Mouse (Mus musculus): Measurements from ENCODE around the gene Gfra4.
A peak's percentile ranks its signal among the peaks of the same experiment; 100 is the strongest.

Gfra4 gene

GRCm38 (mm10) chr2:131042988-131043387 lies at the start of gene Gfra4:
Gene Gfra4 (minus strand): TSS chr2:131043088.
- no peak for DNase-seq (ENCODE audit: low read depth in 2 of 2, low spot score in 2 of 2)

- no peak for DNase-seq (ENCODE audit: low read depth in 2 of 2, low spot score in 2 of 2)
Observed at GRCm38 (mm10) chr2:131090852-131091251, 48.0 kb upstream of the Gfra4 start.

GRCm38 (mm10) chr2:131089634-131090033 lies 46.7 kb upstream of the Gfra4 start:
- no peak for DNase-seq (ENCODE audit: low read depth in 2 of 2, low spot score in 2 of 2)

GRCm38 (mm10) chr2:131088581-131088980 lies 45.7 kb upstream of the Gfra4 start:
- DNase-seq (ENCODE audit: low read depth in 2 of 2, low spot score in 2 of 2): no peak

GRCm38 (mm10) chr2:131086667-131087390 lies 43.9 kb upstream of the Gfra4 start, which contains the start of gene Siglec1:
Gene Siglec1 (minus strand): TSS chr2:131086765.
- DNase-seq (ENCODE audit: low read depth in 2 of 2, low spot score in 2 of 2): no peak

- DNase-seq (ENCODE audit: low read depth in 2 of 2, low spot score in 2 of 2): no peak
Observed at GRCm38 (mm10) chr2:131084206-131084605, 41.3 kb upstream of the Gfra4 start.

GRCm38 (mm10) chr2:131080507-131080906 lies 37.6 kb upstream of the Gfra4 start:
- no peak for DNase-seq (ENCODE audit: low read depth in 2 of 2, low spot score in 2 of 2)

GRCm38 (mm10) chr2:131072536-131072935 lies 29.6 kb upstream of the Gfra4 start:
- no peak for DNase-seq (ENCODE audit: low read depth in 2 of 2, low spot score in 2 of 2)

GRCm38 (mm10) chr2:131067481-131067880 lies 24.6 kb upstream of the Gfra4 start:
- DNase-seq (ENCODE audit: low read depth in 2 of 2, low spot score in 2 of 2): no peak

- DNase-seq (ENCODE audit: low read depth in 2 of 2, low spot score in 2 of 2): no peak
Observed at GRCm38 (mm10) chr2:131066342-131066741, 23.5 kb upstream of the Gfra4 start.

- no peak for DNase-seq (ENCODE audit: low read depth in 2 of 2, low spot score in 2 of 2)
Observed at GRCm38 (mm10) chr2:131063404-131063864, 20.5 kb upstream of the Gfra4 start, which contains the start of gene Adam33. Gene Adam33 (minus strand): TSS chr2:131063814.

GRCm38 (mm10) chr2:131061607-131062006 lies 18.7 kb upstream of the Gfra4 start:
- no peak for DNase-seq (ENCODE audit: low read depth in 2 of 2, low spot score in 2 of 2)

- DNase-seq (ENCODE audit: low read depth in 2 of 2, low spot score in 2 of 2): no peak
Observed at GRCm38 (mm10) chr2:131060784-131061183, 17.9 kb upstream of the Gfra4 start.

- DNase-seq (ENCODE audit: low read depth in 2 of 2, low spot score in 2 of 2): no peak
Observed at GRCm38 (mm10) chr2:131059781-131060540, 17.1 kb upstream of the Gfra4 start.

- DNase-seq (ENCODE audit: low read depth in 2 of 2, low spot score in 2 of 2): no peak
Observed at GRCm38 (mm10) chr2:131059377-131059776, 16.5 kb upstream of the Gfra4 start.

- DNase-seq (ENCODE audit: low read depth in 2 of 2, low spot score in 2 of 2): no peak
Observed at GRCm38 (mm10) chr2:131058672-131059071, 15.8 kb upstream of the Gfra4 start.

- no peak for DNase-seq (ENCODE audit: low read depth in 2 of 2, low spot score in 2 of 2)
Observed at GRCm38 (mm10) chr2:131056191-131056590, 13.3 kb upstream of the Gfra4 start.

- DNase-seq (ENCODE audit: low read depth in 2 of 2, low spot score in 2 of 2): peak; percentile 8 to 16
Observed at GRCm38 (mm10) chr2:131055631-131056030, 12.7 kb upstream of the Gfra4 start.

GRCm38 (mm10) chr2:131054646-131055264 lies 11.9 kb upstream of the Gfra4 start:
- DNase-seq (ENCODE audit: low read depth in 2 of 2, low spot score in 2 of 2): no peak

- DNase-seq (ENCODE audit: low read depth in 2 of 2, low spot score in 2 of 2): no peak
Observed at GRCm38 (mm10) chr2:131053851-131054645, 11.2 kb upstream of the Gfra4 start.

- DNase-seq (ENCODE audit: low read depth in 2 of 2, low spot score in 2 of 2): no peak
Observed at GRCm38 (mm10) chr2:131052862-131053418, 10.1 kb upstream of the Gfra4 start.

Measured in CD8-positive naive resting alpha-beta T cell, adult 2 months (primary cell).